Mouse (Mus musculus): ENCODE measurements at regions not wholly inside any gene's neighbourhood (a gene's known extent, or its start where the extent isn't known, plus 50 kb on each side); places are given as distances from the start of the nearest gene placed in this dataset.

GRCm38 (mm10) chr9:117967080-117967479 lies 73.2 kb upstream of the Azi2 start:
- no peaks in the 10 kb centered on the region for H3K4me1 ChIP-seq (ENCODE audit: control insufficient read depth, insufficient read depth, low read length)
- no peak overlapping the region for H3K9ac ChIP-seq (ENCODE audit: low read length)
- no peaks in the 10 kb centered on the region for H3K9me3 ChIP-seq (replicated peaks; ENCODE audit: control insufficient read depth, low read length)
- H3K4me3 ChIP-seq (ENCODE audit: low read depth, low read length): no peak overlapping the region
- no peak overlapping the region for H3K27ac ChIP-seq (ENCODE audit: low read depth, low read length)
- 0 out of 2 replicates have a peak, but pooled peaks have one; percentile 48 for ATAC-seq
- 43% methylated on average over 2 of the region's 2 CpGs for WGBS
- no peak for DNase-seq (ENCODE audit: low spot score)
- H3K36me3 ChIP-seq (ENCODE audit: control insufficient read depth, insufficient read depth, low read length): no peaks in the 10 kb centered on the region
- H3K4me2 ChIP-seq (ENCODE audit: low read length): no peak overlapping the region
- no peaks in the 10 kb centered on the region for H3K27me3 ChIP-seq (replicated peaks; ENCODE audit: control insufficient read depth, insufficient read depth, low read length)

- Histone ChIP-seq H3K27ac (ENCODE audit: low read depth, low read length) (no peak overlapping the region), H3K36me3 (ENCODE audit: control insufficient read depth, insufficient read depth, low read length) (no peaks in the 10 kb centered on the region), H3K4me3 (ENCODE audit: low read depth, low read length) (no peak overlapping the region), H3K9me3 (replicated peaks; ENCODE audit: control insufficient read depth, low read length) (no peaks in the 10 kb centered on the region), H3K4me1 (ENCODE audit: control insufficient read depth, insufficient read depth, low read length) (no peaks in the 10 kb centered on the region), H3K27me3 (replicated peaks; ENCODE audit: control insufficient read depth, insufficient read depth, low read length) (no peaks in the 10 kb centered on the region), H3K9ac (ENCODE audit: low read length) (no peak overlapping the region), H3K4me2 (ENCODE audit: low read length) (no peak overlapping the region)
- peak; percentile 84 for DNase-seq (ENCODE audit: low spot score)
- WGBS: 59% methylated on average over 10 of the region's 10 CpGs
- ATAC-seq: peak; percentile 75
Observed at GRCm38 (mm10) chr9:117966326-117966989, 73.8 kb upstream of the Azi2 start.

GRCm38 (mm10) chr9:117962088-117963030 lies 77.9 kb upstream of the Azi2 start:
- ATAC-seq (no peak), DNase-seq (ENCODE audit: low spot score) (no peak)
- Histone ChIP-seq H3K27ac (ENCODE audit: low read depth, low read length) (no peak overlapping the region), H3K4me2 (ENCODE audit: low read length) (no peak overlapping the region), H3K9me3 (replicated peaks; ENCODE audit: control insufficient read depth, low read length) (no peaks in the 10 kb centered on the region), H3K27me3 (replicated peaks; ENCODE audit: control insufficient read depth, insufficient read depth, low read length) (no peaks in the 10 kb centered on the region), H3K36me3 (ENCODE audit: control insufficient read depth, insufficient read depth, low read length) (no peaks in the 10 kb centered on the region), H3K4me1 (ENCODE audit: control insufficient read depth, insufficient read depth, low read length) (no peaks in the 10 kb centered on the region), H3K4me3 (ENCODE audit: low read depth, low read length) (no peak overlapping the region), H3K9ac (ENCODE audit: low read length) (no peak overlapping the region)
- WGBS: 83% methylated on average over 9 of the region's 9 CpGs

- Histone ChIP-seq H3K4me3 (ENCODE audit: low read depth, low read length) (no peak overlapping the region), H3K27me3 (replicated peaks; ENCODE audit: control insufficient read depth, insufficient read depth, low read length) (no peaks in the 10 kb centered on the region), H3K9me3 (replicated peaks; ENCODE audit: control insufficient read depth, low read length) (no peaks in the 10 kb centered on the region), H3K36me3 (ENCODE audit: control insufficient read depth, insufficient read depth, low read length) (no peaks in the 10 kb centered on the region), H3K27ac (ENCODE audit: low read depth, low read length) (no peak overlapping the region), H3K4me1 (ENCODE audit: control insufficient read depth, insufficient read depth, low read length) (peaks cover 2% of the 10 kb centered on the region; the same call in 1 of the 2 replicates), H3K4me2 (ENCODE audit: low read length) (no peak overlapping the region), H3K9ac (ENCODE audit: low read length) (no peak overlapping the region)
- 96% methylated on average over 2 of the region's 2 CpGs for WGBS
- DNase-seq (ENCODE audit: low spot score) (no peak), ATAC-seq (no peak)
Observed at GRCm38 (mm10) chr9:117959845-117960244, 80.5 kb upstream of the Azi2 start.

- no peaks in the 10 kb centered on the region for H3K36me3 ChIP-seq (ENCODE audit: control insufficient read depth, insufficient read depth, low read length)
- no peak for ATAC-seq
- no peak overlapping the region for H3K4me2 ChIP-seq (ENCODE audit: low read length)
- H3K9ac ChIP-seq (ENCODE audit: low read length): no peak overlapping the region
- H3K27me3 ChIP-seq (replicated peaks; ENCODE audit: control insufficient read depth, insufficient read depth, low read length): no peaks in the 10 kb centered on the region
- peaks cover 2% of the 10 kb centered on the region; the same call in 1 of the 2 replicates for H3K4me1 ChIP-seq (ENCODE audit: control insufficient read depth, insufficient read depth, low read length)
- H3K9me3 ChIP-seq (replicated peaks; ENCODE audit: control insufficient read depth, low read length): no peaks in the 10 kb centered on the region
- 58% methylated on average over 2 of the region's 2 CpGs for WGBS
- H3K4me3 ChIP-seq (ENCODE audit: low read depth, low read length): no peak overlapping the region
- H3K27ac ChIP-seq (ENCODE audit: low read depth, low read length): no peak overlapping the region
- DNase-seq (ENCODE audit: low spot score): no peak
Observed at GRCm38 (mm10) chr9:117957195-117957594, 83.1 kb upstream of the Azi2 start.

GRCm38 (mm10) chr9:117956691-117957090 lies 83.6 kb upstream of the Azi2 start:
- no peaks in the 10 kb centered on the region for H3K9me3 ChIP-seq (replicated peaks; ENCODE audit: control insufficient read depth, low read length)
- 34% methylated on average over 2 of the region's 2 CpGs for WGBS
- no peaks in the 10 kb centered on the region for H3K36me3 ChIP-seq (ENCODE audit: control insufficient read depth, insufficient read depth, low read length)
- no peak overlapping the region for H3K4me2 ChIP-seq (ENCODE audit: low read length)
- peak; percentile 34 for DNase-seq (ENCODE audit: low spot score)
- no peak for ATAC-seq
- H3K4me3 ChIP-seq (ENCODE audit: low read depth, low read length): no peak overlapping the region
- H3K27ac ChIP-seq (ENCODE audit: low read depth, low read length): no peak overlapping the region; the same call in 1 of the 2 replicates
- H3K4me1 ChIP-seq (ENCODE audit: control insufficient read depth, insufficient read depth, low read length): peaks cover 2% of the 10 kb centered on the region; the same call in 1 of the 2 replicates
- H3K27me3 ChIP-seq (replicated peaks; ENCODE audit: control insufficient read depth, insufficient read depth, low read length): no peaks in the 10 kb centered on the region
- no peak overlapping the region for H3K9ac ChIP-seq (ENCODE audit: low read length)

- no peak for ATAC-seq
Observed at GRCm38 (mm10) chr9:117927466-117927847, 112.8 kb upstream of the Azi2 start.

GRCm38 (mm10) chr9:117926700-117927465 lies 113.4 kb upstream of the Azi2 start:
- no peaks in the 10 kb centered on the region for H3K9me3 ChIP-seq (replicated peaks; ENCODE audit: control insufficient read depth, low read length)
- DNase-seq (ENCODE audit: low spot score): no peak
- H3K36me3 ChIP-seq (ENCODE audit: control insufficient read depth, insufficient read depth, low read length): no peaks in the 10 kb centered on the region
- H3K4me2 ChIP-seq (ENCODE audit: low read length): no peak overlapping the region
- 92% methylated on average over 5 of the region's 5 CpGs for WGBS
- H3K4me1 ChIP-seq (ENCODE audit: control insufficient read depth, insufficient read depth, low read length): no peaks in the 10 kb centered on the region
- no peak overlapping the region for H3K9ac ChIP-seq (ENCODE audit: low read length)
- H3K27ac ChIP-seq (ENCODE audit: low read depth, low read length): no peak overlapping the region
- no peak overlapping the region for H3K4me3 ChIP-seq (ENCODE audit: low read depth, low read length)
- no peak for ATAC-seq
- no peaks in the 10 kb centered on the region for H3K27me3 ChIP-seq (replicated peaks; ENCODE audit: control insufficient read depth, insufficient read depth, low read length)

More at GRCm38 (mm10) chr9:117927466-117927847, 112.8 kb upstream of the Azi2 start:
- Histone ChIP-seq H3K4me3 (ENCODE audit: low read depth, low read length) (no peak overlapping the region), H3K9me3 (replicated peaks; ENCODE audit: control insufficient read depth, low read length) (no peaks in the 10 kb centered on the region), H3K4me2 (ENCODE audit: low read length) (no peak overlapping the region), H3K27me3 (replicated peaks; ENCODE audit: control insufficient read depth, insufficient read depth, low read length) (no peaks in the 10 kb centered on the region), H3K36me3 (ENCODE audit: control insufficient read depth, insufficient read depth, low read length) (no peaks in the 10 kb centered on the region), H3K4me1 (ENCODE audit: control insufficient read depth, insufficient read depth, low read length) (no peaks in the 10 kb centered on the region), H3K9ac (ENCODE audit: low read length) (no peak overlapping the region), H3K27ac (ENCODE audit: low read depth, low read length) (no peak overlapping the region)
- no peak for DNase-seq (ENCODE audit: low spot score)
- 91% methylated on average over 7 of the region's 7 CpGs for WGBS

Measured in forebrain, embryonic 14.5 days (tissue).